Mouse (Mus musculus) kidney, adult 2 months (tissue): ENCODE results near the gene Tpst1. TPM values are rescaled to one million over a fixed set of nuclear protein-coding genes. Genes with fewer than 3 reads are reported as not detected.

Experiments used
- DNase-seq: peaks from one replicate; pipeline ENCODE4 v3.0.0; 2021
- H3K27ac ChIP-seq: fragments of 200-500 bp; 2 replicates; pipeline ENCODE4 v1.5.1; 2012; ENCODE audit warnings: low read depth, low read length, control low read depth, inconsistent platforms; ENCODE audit not compliant: insufficient read depth
- H3K27me3 ChIP-seq: fragments of 200-500 bp; replicated peaks from 2 replicates; pipeline ENCODE4 v1.6.1; 2012; ENCODE audit warnings: mild to moderate bottlenecking, moderate library complexity, low read length, inconsistent platforms; ENCODE audit not compliant: control insufficient read depth, insufficient read depth
- H3K36me3 ChIP-seq: fragments of 200-500 bp; 2 replicates; pipeline ENCODE4 v1.6.1; 2012; ENCODE audit warnings: mild to moderate bottlenecking, moderate library complexity, low read length, inconsistent platforms; ENCODE audit not compliant: control insufficient read depth, insufficient read depth
- H3K4me1 ChIP-seq: fragments of 200-500 bp; 2 replicates; pipeline ENCODE4 v1.6.1; 2011; ENCODE audit warnings: low read length; ENCODE audit not compliant: control insufficient read depth, insufficient read depth
- H3K4me3 ChIP-seq: fragments of 200-500 bp; 2 replicates; pipeline ENCODE4 v1.5.1; 2011; ENCODE audit warnings: mild to moderate bottlenecking, low read depth, low read length, control low read depth; ENCODE audit not compliant: insufficient read depth
- CTCF ChIP-seq: fragments of 200-500 bp; conservative IDR thresholded peaks from 2 replicates; pipeline ENCODE4 v1.5.1; 2011; ENCODE audit warnings: low read depth, mild to moderate bottlenecking, control low read depth, low read length, moderate library complexity, mixed read lengths; ENCODE audit not compliant: insufficient read depth, insufficient read length
- POLR2A ChIP-seq: fragments of 200-500 bp; IDR thresholded peaks from one replicate; pipeline ENCODE4 v1.6.1; 2011; ENCODE audit warnings: low read depth, low read length, control low read depth
- WGBS: fragments of 180-500 bp; shearing (Covaris S2); methylation state at CpG from one replicate; pipeline ENCODE4 v1.1.7; 2018; 5-methylcytosine and 5-hydroxymethylcytosine counted together
- polyA plus RNA-seq: library from polyadenylated mRNA; depleted of rRNA; stranded (reverse); fragments of >200 nt; gene quantifications from 2 replicates; pipeline ENCODE4 v1.2.3, GENCODE M21; 2012

Tpst1 gene
- polyA plus RNA-seq, 1 experiment = 8.7 TPM

DNA sequence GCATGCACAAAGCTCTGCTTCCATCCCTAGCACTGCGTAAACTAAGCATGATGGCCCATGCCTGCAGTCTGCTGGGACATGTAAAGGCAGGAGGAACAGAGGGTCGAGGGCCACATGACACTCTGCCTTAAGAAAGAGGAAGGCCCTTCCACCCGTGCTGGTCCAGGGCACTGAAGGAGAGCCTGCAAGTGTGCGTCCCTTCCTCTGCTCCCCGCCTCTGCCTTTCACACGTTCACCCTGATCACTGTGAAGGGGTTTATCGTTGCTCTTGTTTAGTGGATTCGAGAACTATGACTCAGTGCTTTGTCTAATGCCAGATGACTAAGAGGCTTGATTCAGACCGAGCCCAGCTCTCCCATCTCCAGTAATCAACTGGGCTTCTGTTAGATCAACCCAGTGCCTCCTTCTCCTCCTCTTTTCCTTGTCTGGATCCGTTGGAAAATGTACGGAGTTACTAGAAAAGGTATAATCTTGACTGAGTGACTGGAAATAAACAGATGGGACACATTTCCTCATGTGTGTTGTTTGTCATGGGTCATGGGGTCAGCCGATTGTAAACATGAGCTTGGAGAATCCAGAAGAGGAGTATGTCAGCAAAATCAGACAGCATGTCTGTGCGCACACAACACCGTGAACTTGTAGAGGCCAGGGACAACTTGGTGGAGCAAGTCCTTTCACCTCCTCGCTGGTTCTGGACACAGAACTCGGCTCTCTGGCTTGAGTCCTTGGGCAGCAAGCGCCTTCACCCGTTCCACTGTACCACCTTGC is 16.7 kb downstream of the Tpst1 start:
- WGBS = 72% methylated on average over 18 of the region's 18 CpGs
- no peak overlapping the region for H3K27ac ChIP-seq
- no peak for TF ChIP-seq POLR2A
- no peak for TF ChIP-seq CTCF

DNA sequence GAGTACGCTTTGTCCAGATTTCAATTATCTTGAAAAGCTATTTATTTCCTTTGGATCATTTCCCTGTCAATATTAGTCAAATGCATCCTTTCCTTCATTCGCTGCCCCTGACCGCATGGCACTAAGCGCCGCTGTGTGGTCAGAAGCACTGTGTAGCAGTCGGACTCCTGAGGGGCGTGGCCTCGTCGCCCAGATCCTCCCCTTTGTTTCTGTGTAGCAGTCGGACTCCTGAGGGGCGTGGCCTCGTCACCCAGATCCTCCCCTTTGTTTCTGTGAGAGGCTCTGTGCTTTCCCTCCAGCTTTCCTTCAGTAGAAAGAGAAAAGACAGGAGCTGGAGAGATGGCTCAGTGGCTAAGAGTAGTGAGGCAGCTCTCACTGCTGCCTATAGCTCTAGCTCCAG is 23.6 kb downstream of the Tpst1 start:
- no peak for DNase-seq
- Histone ChIP-seq H3K4me1 (no peaks in the 10 kb centered on the region), H3K27me3 (no peaks in the 10 kb centered on the region), H3K27ac (no peak overlapping the region), H3K36me3 (no peaks in the 10 kb centered on the region), H3K4me3 (no peak overlapping the region)
- WGBS = 62% methylated on average over 12 of the region's 12 CpGs
- TF ChIP-seq CTCF (no peak), POLR2A (no peak)

More for the DNA sequence above, 16.7 kb downstream of the Tpst1 start:
- no peaks in the 10 kb centered on the region; the same call in 1 of the 2 replicates for H3K4me1 ChIP-seq
- H3K36me3 ChIP-seq = no peaks in the 10 kb centered on the region
- no peak overlapping the region for H3K4me3 ChIP-seq
- no peak for DNase-seq
- no peaks in the 10 kb centered on the region for H3K27me3 ChIP-seq

- WGBS = 76% methylated on average over 2 of the region's 2 CpGs
- Histone ChIP-seq H3K4me3 (no peak overlapping the region), H3K27me3 (no peaks in the 10 kb centered on the region), H3K27ac (no peak overlapping the region), H3K4me1 (no peaks in the 10 kb centered on the region), H3K36me3 (no peaks in the 10 kb centered on the region)
- DNase-seq = no peak
- TF ChIP-seq CTCF (no peak), POLR2A (no peak)
These were observed 24.7 kb downstream of the Tpst1 start for GRCm38 (mm10) chr5:130097837-130098236.

DNA sequence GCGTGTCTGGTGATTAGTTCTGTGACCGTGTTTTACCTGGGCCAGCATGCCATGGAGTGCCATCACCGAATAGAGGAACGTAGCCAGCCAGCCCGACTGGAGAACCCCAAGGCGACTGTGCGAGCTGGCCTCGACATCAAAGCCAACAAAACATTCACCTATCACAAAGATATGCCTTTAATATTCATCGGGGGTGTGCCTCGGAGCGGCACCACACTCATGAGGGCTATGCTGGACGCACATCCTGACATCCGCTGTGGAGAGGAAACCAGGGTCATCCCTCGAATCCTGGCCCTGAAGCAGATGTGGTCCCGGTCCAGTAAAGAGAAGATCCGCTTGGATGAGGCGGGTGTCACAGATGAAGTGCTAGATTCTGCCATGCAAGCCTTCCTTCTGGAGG is 28.6 kb downstream of the Tpst1 start:
- DNase-seq = no peak
- H3K36me3 ChIP-seq = no peaks in the 10 kb centered on the region
- TF ChIP-seq CTCF = no peak
- no peak for TF ChIP-seq POLR2A
- no peak overlapping the region for H3K27ac ChIP-seq
- no peaks in the 10 kb centered on the region for H3K27me3 ChIP-seq
- no peaks in the 10 kb centered on the region for H3K4me1 ChIP-seq
- WGBS = 96% methylated on average over 17 of the region's 17 CpGs
- H3K4me3 ChIP-seq = no peak overlapping the region

DNA sequence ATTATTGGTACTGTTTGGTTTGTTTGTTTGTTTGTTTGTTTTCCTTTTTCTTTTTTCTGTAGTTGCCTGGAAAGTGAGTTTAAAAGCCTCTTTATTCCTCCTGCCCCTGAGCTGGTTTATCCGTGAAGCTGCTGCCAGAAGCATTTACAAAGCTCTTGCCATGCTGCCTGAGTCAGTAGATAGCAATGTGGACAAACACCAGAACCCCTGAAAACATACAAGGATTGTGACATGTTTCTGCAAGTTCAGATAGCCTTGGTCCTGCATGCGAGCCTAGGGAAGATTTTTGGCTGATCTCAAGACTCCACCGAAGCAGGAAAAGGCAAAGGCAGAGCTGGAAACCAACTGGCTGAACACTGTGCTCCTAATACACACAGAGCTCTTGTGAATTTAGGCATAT is 36.2 kb downstream of the Tpst1 start:
- TF ChIP-seq POLR2A (no peak), CTCF (no peak)
- Histone ChIP-seq H3K4me1 (no peaks in the 10 kb centered on the region), H3K27me3 (no peaks in the 10 kb centered on the region), H3K36me3 (no peaks in the 10 kb centered on the region), H3K27ac (no peak overlapping the region), H3K4me3 (no peak overlapping the region)
- 84% methylated on average over 3 of the region's 3 CpGs for WGBS
- DNase-seq = no peak

DNA sequence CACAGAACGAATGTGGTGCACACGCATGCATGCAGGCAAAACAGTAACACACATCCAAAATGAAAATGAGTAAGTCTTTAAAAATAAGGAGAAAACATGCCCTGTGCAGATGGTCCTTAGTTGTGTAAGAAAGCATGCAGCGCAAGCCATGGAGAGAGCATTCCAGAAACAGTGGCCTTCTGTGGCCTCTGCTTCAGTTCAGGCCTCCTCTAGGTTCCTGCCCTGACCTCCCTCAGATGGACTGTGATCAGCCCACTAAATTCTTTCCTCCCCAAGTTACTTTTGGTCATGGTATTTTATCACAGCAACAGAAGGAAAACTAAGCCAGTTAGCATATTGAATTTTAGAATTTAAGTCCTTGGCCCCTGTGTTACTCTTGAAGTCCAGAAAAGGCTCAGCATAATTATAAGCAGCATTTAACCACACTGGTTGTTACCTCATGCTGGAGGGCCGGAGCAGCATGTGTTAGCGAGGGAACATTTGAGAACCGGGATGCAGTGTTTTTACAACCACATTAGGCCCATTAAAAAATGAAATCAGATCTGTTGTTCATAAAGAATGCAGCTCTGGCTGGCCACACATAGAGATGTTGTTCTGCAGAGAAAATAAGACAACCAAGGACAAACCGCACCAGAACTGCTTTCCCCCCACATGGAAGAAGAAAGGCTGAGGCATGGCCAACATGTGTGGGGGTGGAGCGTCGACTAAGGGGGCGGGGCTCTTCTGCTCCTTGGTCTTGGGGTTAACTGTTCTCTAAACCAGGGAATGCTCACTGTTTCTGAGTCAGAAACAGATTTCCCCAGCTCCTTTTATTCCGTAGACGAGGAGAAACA is 37.7 kb downstream of the Tpst1 start:
- Histone ChIP-seq H3K27ac (0 out of 2 replicates have a peak overlapping the region, but pooled peaks have one; percentile 32), H3K27me3 (no peaks in the 10 kb centered on the region), H3K36me3 (no peaks in the 10 kb centered on the region), H3K4me1 (no peaks in the 10 kb centered on the region), H3K4me3 (no peak overlapping the region)
- DNase-seq = peak; percentile 19
- no peak for TF ChIP-seq CTCF
- no peak for TF ChIP-seq POLR2A
- WGBS = 74% methylated on average over 12 of the region's 12 CpGs

GRCm38 (mm10) chr5:130112653-130113052 is 39.5 kb downstream of the Tpst1 start:
- Histone ChIP-seq H3K27me3 (no peaks in the 10 kb centered on the region), H3K36me3 (no peaks in the 10 kb centered on the region), H3K4me3 (no peak overlapping the region), H3K4me1 (no peaks in the 10 kb centered on the region), H3K27ac (no peak overlapping the region)
- TF ChIP-seq POLR2A (no peak), CTCF (no peak)
- no peak for DNase-seq
